In genomic region chr4:130102111-130102651, GRCm38 (mm10) we compare ENCODE assay signal across 8 mouse cellular contexts. TPM values are rescaled to one million over a fixed set of nuclear protein-coding genes. Genes with fewer than 3 reads are reported as not detected.
DNase-seq lines count a peak whose midpoint lies in the region; TF ChIP-seq lines count a peak whose summit lies in the region.

Pef1 (plus strand) TSS chr4:130102558.

- no peak within 1 kb of the TSS for H3K4me3 ChIP-seq in layer of hippocampus, adult 2 months
- H3K4me3 ChIP-seq in brown adipose tissue, adult 24 weeks (ENCODE audit: insufficient read depth, low read depth, low read length): no peak within 1 kb of the TSS
- H3K4me3 ChIP-seq in heart, embryonic 10.5 days: no peak within 1 kb of the TSS
- no peak within 1 kb of the TSS for H3K4me3 ChIP-seq in macrophage (ENCODE audit: inconsistent target)

- H3K4me1 ChIP-seq in brown adipose tissue, adult 24 weeks (ENCODE audit: control insufficient read depth, insufficient read depth, insufficient read length, low read length): no peaks in the 10 kb centered on the region
- H3K4me1 ChIP-seq in heart, embryonic 10.5 days: peaks cover 17% of the 10 kb centered on the region

- H3K36me3 ChIP-seq in heart, embryonic 10.5 days: no peaks in the 10 kb centered on the region
- H3K36me3 ChIP-seq in macrophage (ENCODE audit: inconsistent target): no peaks in the 10 kb centered on the region

- no peaks in the 10 kb centered on the region for H3K79me2 ChIP-seq in macrophage (ENCODE audit: inconsistent target)

- no peak for DNase-seq in layer of hippocampus, adult 2 months (ENCODE audit: low spot score in 2 of 2)
- no peak for DNase-seq in layer of hippocampus, adult 9-10 months (ENCODE audit: low spot score)
- DNase-seq in heart, embryonic 10.5 days (ENCODE audit: low spot score): no peak
- DNase-seq in layer of hippocampus, postnatal 36 days: no peak
- no peak for DNase-seq in adipocyte (ENCODE audit: low spot score)
- DNase-seq in cerebellum, adult 11-12 months: no peak

- 15% methylated on average over 6 of the region's 6 CpGs for WGBS in heart, embryonic 10.5 days
- WGBS in macrophage (ENCODE audit: missing documents): 20% methylated on average over 6 of the region's 6 CpGs

- H3K27me3 ChIP-seq in heart, embryonic 10.5 days (ENCODE audit: insufficient read depth, poor library complexity, severe bottlenecking): peaks cover 44% of the 10 kb centered on the region

- no peaks in the 10 kb centered on the region; the same call in 1 of the 2 replicates for H3K9me3 ChIP-seq in heart, embryonic 10.5 days

- TF ChIP-seq CTCF in layer of hippocampus, adult 2 months (conservative IDR thresholded peaks at IDR 0.05): no peak

- H3K27ac ChIP-seq in layer of hippocampus, adult 2 months: peak within 1 kb of the TSS; percentile 10; the same call in 1 of the 2 replicates
- no peak within 1 kb of the TSS for H3K27ac ChIP-seq in brown adipose tissue, adult 24 weeks (replicated peaks; ENCODE audit: low read depth, low read length)
- no peak within 1 kb of the TSS for H3K27ac ChIP-seq in heart, embryonic 10.5 days
- no peak within 1 kb of the TSS for H3K27ac ChIP-seq in macrophage

RNA-seq across cellular contexts. Expression of gene Pef1, which starts in this region (rescaled TPM):
- 10 to 100 TPM; 64.7 to 72.0 TPM for total RNA-seq in layer of hippocampus, adult 2 months (2021)
- 67.7 and 71.2 TPM in 2 replicates for polyA plus RNA-seq in brown adipose tissue, adult 24 weeks (2012; ENCODE audit: insufficient read depth, insufficient read length, missing spikeins)
- polyA plus RNA-seq in heart, embryonic 10.5 days (2016; fragmentation: Nextera tagmentation; extraction: Ambion mirVana): 60.5 and 66.1 TPM in 2 replicates
- total RNA-seq in layer of hippocampus, postnatal 36 days (2021): 10 to 100 TPM; 63.7 TPM
- total RNA-seq in macrophage (2018; cell fraction: chromatin; rRNA removed): 10 to 100 TPM in 3 of 26 experiments, 1 to 10 TPM in 23; 1.5 to 13.6 (median 4.4) TPM
- total RNA-seq in macrophage (2018; cell fraction: cytosol; rRNA removed): 10 to 100 TPM; 21.6 to 42.1 (median 33.6) TPM
- 10 to 100 TPM in 18 of 26 experiments, 1 to 10 TPM in 8; 4.9 to 22.9 (median 13.6) TPM for total RNA-seq in macrophage (2018; cell fraction: nucleus; rRNA removed)
- 17.5 to 36.8 TPM (median 33.1 TPM) in 3 replicates for polyA plus RNA-seq in macrophage (2018)
